Mouse (Mus musculus): Measurements from ENCODE around the gene Man2a2. TPM values are rescaled to one million over a fixed set of nuclear protein-coding genes. Genes with fewer than 3 reads are reported as not detected.

Gene Man2a2
- total RNA-seq, 2 experiments from 2014 or later = 81.4 to 94.8 TPM

DNA sequence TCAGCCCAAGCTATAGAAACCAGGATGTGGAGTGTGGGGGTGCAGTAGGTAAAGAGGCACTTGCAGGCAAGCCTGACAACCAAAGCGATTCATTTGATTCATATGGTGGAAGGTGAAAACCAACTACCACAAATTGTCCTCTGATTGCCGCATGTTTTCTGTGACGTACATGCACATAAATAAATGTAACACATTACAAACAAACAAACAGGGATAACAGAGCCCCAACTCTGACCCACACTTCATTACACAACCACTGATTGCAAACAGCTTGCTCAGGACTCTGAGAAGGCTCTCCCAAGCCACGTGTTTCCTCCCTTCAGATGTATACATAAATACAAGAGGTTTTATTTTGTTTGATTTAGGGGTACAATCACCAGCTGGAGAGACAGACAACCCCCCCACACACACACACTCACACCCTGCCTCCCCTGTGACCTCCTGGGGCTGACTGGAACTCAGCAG lies 1.2 kb downstream of the Man2a2 start:
- no peak for DNase-seq

DNA sequence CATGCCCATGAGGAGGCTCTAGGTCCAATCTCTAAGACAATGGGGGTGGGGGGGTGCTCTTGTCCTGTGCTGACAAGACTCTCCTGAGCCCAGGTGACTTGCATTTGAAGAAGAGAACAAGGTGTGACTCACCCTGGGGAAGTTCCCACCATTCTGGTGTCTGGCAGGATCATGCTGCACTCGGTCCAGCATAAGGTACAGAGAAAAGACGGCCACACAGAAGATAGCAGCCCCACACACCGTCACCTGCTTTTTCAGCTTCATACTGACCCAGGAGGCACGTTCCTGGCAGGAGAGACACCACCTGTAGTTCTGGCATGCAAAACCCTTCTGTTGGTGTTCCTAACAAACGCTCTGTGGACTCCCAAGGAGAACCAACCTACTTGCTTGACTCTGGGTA lies 1.7 kb downstream of the Man2a2 start:
- no peak for DNase-seq

DNA sequence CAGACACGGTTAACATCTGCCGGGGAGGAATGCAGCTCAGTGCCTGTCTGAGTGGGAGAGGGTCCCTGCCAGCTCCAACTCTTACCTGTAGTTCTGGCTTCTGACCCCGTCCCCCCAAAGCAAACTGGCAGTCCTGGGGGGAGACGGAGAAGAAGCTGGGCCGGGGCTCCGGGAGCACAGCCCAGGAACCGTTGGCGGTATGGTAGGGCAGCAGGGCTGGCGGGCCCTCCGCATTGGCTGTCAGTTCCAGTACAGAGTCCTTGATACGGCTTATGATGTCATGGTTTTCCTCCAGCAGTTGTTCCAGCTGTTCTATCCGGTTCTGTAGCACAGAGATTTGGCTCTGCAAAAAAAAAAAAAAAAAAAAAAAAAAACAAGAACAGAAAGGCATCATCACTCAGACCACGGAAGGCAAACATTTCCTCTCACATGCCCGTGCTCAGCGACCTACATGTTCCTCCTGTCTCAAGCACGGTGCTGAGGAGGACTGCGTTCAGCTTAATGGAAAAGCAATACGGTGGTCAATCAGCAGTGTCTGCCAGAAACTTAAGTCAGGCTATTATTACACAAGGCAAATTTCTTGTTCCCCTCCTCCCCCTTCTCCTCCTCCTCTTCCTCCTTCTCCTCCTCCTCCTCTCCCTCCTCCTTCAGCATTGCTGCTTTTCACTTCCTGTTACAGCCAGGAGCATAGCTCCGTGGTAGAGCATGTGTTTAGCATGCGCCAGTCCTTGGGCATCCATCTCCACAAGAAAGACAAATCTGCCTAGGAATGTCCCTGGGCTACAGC lies 2.3 kb downstream of the Man2a2 start:
- peak; percentile 52 to 63 for DNase-seq

DNA sequence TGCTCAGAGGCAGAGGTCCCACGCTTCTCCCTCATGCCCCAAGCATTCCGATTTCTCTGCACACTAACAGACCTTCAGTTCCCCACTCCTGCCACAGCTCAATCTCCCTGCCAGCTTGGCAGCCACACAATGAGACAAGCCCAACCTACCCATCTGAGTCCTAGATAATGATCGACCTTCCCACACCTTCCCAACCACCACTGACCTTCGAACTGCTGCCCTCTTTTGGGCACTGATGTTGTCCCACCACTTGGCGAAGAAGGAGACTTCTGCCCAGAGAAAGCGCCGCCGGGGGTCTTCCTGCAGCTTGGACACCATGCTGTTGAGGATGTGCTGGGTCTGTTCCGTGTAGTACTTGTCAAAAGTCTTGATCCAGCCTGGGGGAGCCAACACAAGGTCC lies 3.2 kb downstream of the Man2a2 start:
- no peak for DNase-seq

DNA sequence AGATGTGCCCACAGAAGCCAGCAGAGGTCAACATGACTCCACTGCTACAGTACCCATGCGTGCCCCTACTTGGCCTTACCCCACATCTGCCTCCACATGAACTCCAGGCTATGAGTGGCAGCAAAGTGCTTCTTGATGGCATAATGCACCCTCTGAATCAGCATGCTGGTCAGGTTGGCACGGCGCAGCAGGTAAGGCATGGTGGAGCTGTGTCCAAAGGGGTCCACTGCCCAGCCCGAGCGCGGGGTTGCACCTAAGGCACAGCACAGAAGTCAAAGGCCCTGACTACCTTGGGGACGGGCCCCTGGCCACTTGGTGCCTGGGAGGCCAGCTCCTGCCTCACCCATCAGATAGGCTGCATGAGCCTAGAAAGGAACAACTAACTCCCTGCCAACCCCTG lies 3.9 kb downstream of the Man2a2 start:
- DNase-seq = no peak

DNA sequence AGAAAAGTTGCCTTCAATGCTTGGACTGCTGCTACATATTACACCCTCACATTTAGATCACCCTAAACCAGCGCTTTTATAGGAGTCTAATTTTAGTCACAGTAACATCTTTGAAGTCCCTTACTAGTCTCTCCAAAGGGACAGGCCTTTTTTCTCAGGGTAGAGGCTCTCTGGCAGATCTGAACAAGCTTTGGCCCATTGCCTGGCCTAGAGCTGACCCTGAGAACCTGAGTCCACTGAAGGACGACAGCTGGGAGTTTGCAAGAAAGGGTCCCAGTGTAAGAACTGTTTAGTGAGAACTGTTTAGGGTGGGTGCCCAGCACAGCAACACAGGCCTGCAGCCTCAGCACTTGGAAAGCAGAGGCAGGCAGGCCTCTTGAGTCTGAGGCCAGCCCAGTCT lies 5.4 kb downstream of the Man2a2 start:
- DNase-seq = peak; percentile 82 to 86

DNA sequence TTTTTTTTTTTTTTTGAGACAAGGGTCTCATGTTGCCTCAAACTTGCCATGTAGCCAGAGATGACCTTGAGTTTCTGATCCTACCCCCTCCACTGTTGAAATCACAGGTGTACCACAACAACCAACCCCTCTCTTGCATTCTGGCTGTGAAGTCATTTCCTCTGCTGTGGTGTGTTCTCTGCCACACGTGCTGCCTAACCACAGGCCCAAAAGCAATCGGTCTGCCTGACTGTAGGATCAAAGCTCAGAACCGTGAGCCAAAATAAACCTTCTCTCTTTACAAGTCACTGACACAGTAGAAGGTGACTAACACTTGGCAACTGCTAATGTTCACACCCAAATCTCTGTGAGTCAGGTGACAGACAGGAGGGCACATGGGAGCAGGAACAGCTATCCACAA lies 10.7 kb downstream of the Man2a2 start:
- DNase-seq = no peak

DNA sequence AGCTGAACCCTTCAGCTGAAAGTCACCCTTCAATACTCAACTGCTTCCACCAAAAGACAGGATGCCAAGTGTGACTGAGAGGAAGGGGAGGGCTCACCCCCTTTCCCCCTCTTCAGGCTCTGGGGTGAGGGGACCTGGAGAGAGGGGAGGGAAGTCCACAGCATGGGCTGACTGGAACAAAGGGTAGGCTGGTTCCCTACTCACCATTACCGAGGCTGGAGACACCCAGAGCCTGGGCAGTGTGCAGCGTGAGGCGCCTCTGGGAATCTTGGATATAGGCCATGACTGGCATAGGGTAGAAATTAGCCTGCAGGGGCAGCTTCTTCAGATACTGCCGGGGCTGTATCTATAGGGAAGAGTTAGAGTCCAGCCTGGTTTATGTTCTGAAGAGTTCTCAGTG lies 13.1 kb downstream of the Man2a2 start:
- no peak for DNase-seq

DNA sequence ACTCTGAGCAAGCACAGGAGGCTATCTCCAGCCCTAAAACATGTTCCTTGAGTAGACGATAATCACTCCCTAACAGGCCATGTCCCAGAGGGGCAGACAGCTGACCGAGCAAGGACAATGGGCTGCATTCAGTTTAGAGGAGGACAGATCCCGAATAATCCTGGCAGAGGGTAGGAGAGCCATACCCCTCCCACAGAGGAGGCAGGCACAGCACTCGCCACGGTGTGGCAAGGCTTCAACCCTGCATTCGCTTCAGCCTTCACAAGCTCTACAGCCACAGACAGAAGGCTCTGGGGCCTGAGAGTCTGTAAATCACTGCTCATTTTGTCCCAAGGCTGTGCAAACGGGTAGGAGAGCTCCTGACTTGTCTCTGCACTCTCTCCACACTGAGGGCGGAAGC lies 14.0 kb downstream of the Man2a2 start:
- peak; percentile 43 to 46 for DNase-seq

DNA sequence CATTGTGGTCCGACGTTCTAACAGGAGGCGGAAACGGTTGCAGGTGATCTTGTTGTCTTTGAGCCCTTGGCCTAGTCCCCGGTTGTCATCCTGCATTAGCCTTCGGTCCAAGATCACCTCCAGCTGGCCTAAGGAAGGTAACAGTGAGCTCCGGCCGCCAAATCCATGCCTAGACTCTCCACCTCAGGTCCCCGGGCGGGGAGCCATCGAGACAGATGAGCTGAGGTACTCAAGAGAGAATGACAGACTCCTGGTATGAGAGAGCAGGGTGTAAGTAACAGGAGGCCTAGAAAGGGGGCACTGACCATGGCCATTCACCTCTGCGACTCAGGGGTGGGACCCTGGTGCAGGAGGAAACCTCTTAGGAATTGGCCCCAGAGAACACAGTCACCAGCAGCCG lies 14.8 kb downstream of the Man2a2 start:
- DNase-seq = no peak

DNA sequence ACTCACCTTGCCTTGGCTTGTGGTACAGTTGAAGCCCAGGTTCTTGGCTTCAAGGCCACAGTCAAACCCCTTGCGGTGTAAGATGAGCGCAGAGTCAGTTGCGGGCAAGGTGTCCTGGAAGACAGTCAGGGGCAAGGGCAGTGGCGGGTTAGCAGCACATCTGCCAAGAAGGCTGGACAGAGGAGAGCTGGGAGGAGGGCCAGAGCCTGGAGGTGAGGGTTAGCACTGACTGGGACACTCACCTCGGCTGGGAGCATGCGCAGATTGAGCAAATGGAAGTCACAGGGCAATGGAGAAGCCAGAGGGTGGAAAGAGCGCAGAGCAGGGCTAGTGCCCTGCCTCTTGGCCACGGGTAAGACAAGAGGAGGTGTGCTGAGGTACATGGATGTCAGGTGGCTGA lies 18.3 kb downstream of the Man2a2 start:
- no peak for DNase-seq

DNA sequence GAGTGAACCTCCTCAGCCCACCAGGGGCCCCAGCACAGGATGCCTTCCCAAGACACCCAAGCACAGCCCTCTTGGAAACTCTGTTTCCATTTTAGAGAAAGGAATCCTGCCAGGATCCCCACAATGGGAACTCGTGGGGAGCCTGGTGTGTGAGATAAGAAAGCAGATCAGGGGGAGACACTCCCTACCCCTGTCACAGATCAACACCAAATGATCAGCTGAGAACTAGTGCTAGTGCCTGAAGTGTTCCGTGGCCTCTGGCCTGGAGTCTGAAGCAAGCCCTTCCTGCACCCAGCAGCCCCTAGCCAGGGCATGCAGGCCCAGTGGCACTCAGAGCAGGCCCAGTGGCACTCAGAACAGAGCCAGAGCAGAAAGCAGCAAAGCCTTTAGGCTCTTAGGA lies 20.4 kb downstream of the Man2a2 start:
- DNase-seq = no peak

DNA sequence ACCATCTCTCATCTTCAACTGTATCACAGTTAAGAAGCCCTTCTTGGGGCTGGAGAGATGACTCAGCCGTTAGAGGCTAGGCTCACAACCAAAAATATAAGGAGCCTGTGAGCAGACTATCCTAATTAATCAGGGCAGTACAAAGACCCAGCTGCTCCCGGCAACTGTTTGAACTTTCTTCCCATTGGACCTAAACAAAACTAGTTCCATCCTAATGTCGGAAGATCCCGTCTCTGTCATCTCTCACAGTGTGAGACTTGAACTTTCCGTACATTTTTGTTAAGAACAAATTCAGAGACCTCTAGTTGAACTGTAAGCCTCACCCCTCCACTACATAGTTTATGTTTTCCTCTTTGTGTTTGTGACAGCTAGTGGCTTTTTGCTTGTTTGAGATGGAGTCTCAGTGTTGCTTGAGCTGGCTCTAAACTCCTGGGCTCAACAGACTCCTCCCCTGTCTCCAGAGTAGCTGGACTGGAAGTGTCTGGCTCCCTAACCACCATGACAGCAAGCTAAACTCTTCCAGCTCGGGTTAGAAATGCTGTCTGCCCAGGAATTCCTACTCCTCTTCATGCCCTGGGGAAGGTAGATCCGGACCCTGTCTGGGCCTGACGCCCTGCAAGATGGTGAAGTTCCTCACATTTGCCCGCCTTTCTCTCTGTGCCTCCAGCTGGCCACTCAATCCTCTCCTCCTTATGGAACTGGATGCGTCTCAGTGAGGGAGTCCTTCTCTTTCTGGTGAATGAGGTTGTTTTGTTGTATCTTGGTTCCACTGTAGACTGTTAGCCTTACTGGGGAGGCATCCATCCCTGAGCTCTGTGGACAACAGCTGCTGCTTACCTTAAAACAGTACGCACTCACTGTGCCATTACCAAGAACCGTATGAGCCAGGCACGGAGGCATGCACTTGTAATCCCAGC lies 23.2 kb downstream of the Man2a2 start:
- no peak for DNase-seq

DNA sequence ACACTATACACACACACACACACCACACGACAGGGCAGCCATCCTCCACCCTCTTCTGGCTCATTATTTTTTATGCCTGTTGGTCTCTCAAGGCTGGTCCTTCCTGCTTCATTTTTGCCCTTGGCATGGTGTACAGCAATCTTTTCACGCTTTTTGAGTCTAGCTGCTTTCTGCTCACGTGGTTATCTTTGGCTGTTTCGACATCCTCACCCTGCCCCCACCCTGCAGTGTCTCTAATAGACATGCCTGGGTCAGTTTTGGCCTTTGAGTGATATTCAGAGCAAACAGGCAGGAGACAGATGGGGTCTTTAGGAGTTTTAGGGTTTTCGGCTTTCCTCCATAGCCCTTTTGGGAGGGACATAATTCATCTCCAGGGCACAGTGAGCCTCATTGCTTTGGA lies 24.3 kb downstream of the Man2a2 start:
- DNase-seq = peak in 1 of 2 experiments; percentile 47

DNA sequence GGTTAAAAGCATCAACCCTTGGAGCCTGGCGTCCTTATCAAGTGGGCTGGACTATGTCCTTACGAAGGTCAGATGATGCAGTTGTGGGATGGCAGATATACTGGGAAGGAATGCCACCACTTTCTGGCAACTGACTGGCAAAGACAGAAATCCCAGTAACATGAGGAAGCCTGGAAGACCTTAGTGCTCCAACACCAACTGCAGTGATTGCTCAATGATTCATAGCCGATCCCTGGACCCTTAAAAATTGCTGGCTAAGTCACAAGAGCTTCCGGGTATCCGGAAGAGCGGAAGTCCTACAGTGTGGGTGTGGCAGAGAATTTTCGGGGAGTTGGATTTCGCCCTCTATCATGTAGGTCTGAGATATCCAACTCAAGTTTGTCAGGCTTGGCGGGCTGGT lies 25.0 kb downstream of the Man2a2 start:
- no peak for DNase-seq

DNA sequence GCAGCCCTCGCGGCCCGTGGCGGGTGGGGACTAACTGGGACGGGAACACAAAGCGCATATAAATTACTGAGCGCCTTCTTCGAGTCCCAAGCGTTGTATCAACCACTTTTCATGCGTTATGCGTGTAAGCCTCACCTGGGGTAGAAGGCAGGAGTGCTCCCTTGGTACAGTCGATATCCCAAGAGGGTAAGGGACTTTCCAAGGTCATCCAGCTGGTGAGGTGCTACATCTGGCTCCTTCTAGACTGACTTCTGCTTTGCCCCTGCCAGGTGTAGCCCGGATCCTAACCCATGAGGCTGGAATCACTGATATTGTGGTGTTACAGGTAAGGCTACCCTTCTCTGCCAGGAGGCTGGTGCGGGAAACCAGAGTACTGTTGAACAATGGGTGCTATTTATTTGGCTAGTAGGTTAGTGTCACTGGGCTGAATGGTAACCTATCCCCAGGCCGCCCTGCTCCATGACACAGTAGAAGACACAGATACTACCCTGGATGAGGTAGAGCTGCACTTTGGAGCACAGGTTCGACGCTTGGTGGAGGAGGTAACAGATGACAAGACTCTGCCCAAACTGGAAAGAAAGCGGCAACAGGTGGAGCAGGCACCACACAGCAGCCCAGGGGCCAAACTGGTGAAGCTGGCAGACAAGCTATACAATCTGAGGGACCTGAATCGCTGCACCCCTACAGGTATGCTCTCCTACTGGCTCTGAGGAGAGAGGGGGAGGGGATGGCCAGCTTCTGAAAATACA lies 27.7 kb downstream of the Man2a2 start:
- DNase-seq = no peak

DNA sequence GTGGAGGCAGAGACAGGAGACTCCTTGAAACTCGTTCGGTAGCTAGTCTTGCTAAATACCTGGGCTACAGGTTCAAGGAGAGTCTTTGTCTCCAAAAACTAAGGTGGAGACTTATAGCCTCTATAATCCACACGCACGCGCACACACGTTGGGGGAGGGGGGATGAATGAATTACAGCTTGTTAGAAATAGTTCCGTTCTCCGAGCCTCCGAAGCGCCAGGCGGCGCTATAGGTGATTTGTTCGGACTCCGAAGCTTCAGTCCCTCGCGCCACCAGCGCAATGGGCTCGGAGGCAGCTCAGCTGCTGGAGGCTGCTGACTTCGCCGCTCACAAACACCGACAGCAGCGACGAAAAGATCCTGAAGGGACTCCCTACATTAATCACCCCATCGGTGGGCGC lies 28.3 kb downstream of the Man2a2 start, which contains the start of gene Hddc3:
Gene Hddc3, plus strand, starts transcription at position 247 of the 400 bp plus-strand sequence.
- DNase-seq = peak; percentile 93 to 94

DNA sequence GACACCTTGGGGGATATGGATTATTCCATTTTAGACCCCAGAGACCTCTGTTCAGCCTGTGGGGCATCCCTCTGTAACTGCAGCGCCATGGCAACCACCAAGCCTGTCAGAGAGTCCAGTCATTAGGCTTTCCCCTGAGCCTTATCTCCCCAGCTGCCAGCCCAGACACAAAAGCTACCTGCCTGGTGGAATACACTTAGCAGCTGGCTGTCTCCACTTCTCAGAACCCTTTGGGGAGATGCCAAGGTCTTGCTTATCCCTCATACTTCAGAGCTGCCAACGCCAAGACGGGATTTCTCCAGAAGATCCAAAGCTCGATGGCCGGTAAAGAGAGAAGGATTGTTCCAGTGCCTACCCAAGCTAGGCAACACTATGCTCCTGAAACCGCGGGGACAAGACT lies 29.4 kb downstream of the Man2a2 start:
- no peak for DNase-seq

DNA sequence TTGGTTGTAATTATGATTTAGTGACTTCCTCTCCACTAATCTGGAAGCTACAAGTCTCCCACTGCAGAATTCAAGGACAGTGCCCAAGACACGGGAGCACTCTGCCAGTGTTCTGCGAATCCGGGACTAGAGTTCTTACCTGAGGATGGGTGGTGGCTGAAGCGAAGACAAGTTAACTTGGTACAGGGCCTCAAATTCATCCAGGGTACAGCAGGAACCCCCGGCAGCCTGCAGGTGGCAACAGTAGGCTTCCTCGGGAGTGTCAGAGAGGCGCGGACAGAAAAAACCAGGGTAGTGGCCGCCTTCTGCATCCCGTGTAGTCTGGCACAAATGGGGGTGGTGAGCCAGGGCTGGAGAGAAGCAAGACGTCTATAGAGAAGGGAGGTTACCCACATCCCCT lies 30.4 kb downstream of the Man2a2 start, which contains the start of gene Unc45a:
Gene Unc45a, minus strand, starts transcription at position 213 of the 400 bp plus-strand sequence.
- DNase-seq = peak; percentile 80 to 84

DNA sequence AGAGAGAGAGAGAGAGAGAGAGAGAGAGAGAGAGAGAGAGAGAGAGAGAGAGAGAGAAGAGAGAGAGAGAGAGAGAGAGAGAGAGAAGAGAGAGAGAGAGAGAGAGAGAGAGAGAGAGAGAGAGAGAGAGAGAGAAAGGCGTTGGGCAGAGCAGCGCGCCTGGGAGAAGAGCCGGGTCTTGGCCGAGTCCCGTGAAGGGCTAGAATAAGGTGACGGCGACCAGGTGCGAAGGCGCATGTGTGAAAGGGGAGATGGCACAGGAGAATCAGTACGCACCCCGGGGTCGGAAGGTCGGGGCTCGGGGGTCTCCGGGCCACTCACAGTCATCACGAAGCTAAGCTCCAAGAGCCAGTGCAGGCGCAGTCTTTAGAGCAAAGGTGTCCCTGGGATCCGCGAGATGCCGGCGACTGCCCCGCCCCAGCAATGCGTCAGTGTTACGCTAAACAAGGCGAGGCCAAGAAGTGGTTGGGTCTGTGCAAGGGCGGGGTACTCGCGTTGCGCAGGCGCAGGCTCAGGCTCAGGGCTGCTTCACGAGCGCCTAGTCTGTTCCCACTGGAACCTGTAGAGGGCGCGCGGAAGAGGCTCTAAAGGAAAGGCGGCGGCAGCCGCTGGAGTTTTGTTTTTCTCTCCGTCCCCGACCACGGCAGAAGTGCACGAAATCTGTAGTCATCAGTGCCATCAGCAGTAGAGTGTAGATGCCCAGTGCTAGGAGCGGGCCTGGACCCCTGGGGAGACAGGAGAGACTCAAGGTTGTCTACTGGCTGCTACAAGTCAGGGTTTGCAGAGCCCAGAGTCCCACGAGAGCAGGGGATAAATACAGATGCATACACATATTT lies 31.2 kb downstream of the Man2a2 start:
- peak; percentile 99 for DNase-seq

DNA sequence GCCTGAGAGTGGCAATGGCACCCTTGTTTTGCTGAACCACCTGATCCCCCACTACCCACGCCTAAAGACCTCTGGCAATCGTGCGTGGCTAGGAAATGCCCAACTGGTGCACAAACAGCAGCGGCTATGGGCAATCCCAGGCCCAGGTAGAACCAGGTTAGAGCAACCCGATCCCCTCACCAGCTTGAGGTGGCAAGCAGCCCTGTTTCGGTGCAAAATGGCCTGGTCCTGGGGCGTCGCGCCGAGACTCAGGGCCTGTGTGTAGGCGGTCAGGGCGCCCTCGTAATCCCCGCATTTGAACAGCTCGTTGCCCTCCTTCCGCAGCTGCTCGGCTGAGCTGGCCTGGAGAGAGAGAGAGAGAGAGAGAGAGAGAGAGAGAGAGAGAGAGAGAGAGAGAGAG lies 31.8 kb downstream of the Man2a2 start:
- peak in 1 of 2 experiments; percentile 46 for DNase-seq

All from adrenal gland, postnatal 36 days (tissue).